13 mouse cellular contexts compared by ENCODE assay signal in genomic region chr17:40802707-40803340, GRCm38 (mm10). TPM values are rescaled to one million over a fixed set of nuclear protein-coding genes. Genes with fewer than 3 reads are reported as not detected.
"Had no signal": no experiment of that assay in that cellular context is flagged by ENCODE, and none has a peak within 500 bp of the region (broad histone marks: within the 10 kb centered on the region; RNA-seq: fewer than 3 reads in every experiment).

No protein-coding gene starts in this region.

- H3K4me3 ChIP-seq: limb, embryonic 15.5 days; liver, embryonic 13.5 days; midbrain, embryonic 12.5 days; myocyte; neural tube, embryonic 12.5 days had no signal

- H3K9me3 ChIP-seq: limb, embryonic 15.5 days; liver, embryonic 13.5 days; midbrain, embryonic 12.5 days; neural tube, embryonic 12.5 days had no signal

- H3K4me1 ChIP-seq: limb, embryonic 15.5 days; midbrain, embryonic 12.5 days; neural tube, embryonic 12.5 days had no signal

- DNase-seq: kidney, postnatal 10 days; liver, embryonic 13.5 days; lung, adult 18-20 months; thymus, postnatal 4 days had no signal

- H3K36me3 ChIP-seq: limb, embryonic 15.5 days; liver, embryonic 13.5 days; midbrain, embryonic 12.5 days; neural tube, embryonic 12.5 days had no signal

- H3K4me2 ChIP-seq: limb, embryonic 15.5 days; liver, embryonic 13.5 days; midbrain, embryonic 12.5 days; neural tube, embryonic 12.5 days had no signal

- H3K9ac ChIP-seq: limb, embryonic 15.5 days; liver, embryonic 13.5 days; midbrain, embryonic 12.5 days; neural tube, embryonic 12.5 days had no signal

- H3K27me3 ChIP-seq: limb, embryonic 15.5 days; liver, embryonic 13.5 days; midbrain, embryonic 12.5 days; neural tube, embryonic 12.5 days had no signal

- H3K27ac ChIP-seq: limb, embryonic 15.5 days; liver, embryonic 13.5 days; midbrain, embryonic 12.5 days; neural tube, embryonic 12.5 days had no signal

RNA-seq across cellular contexts. Expression of gene Crisp2, which starts 4.0 kb away (rescaled TPM):
- polyA plus RNA-seq: kidney, embryonic 14.5 days; large intestine, adult 2 months; limb, embryonic 11.5 days; limb, embryonic 15.5 days; lung, embryonic 16.5 days; midbrain, embryonic 12.5 days; myocyte; neural tube, embryonic 12.5 days; thymus, postnatal 0 days had no signal

RNA-seq across cellular contexts. Expression of gene Rhag, which starts 8.1 kb away (rescaled TPM):
- polyA plus RNA-seq: large intestine, adult 2 months; myocyte had no signal
